Mouse (Mus musculus) MEL (cell line): ENCODE results near the gene Fbxw4. TPM values are rescaled to one million over a fixed set of nuclear protein-coding genes. Genes with fewer than 3 reads are reported as not detected.
A peak's percentile ranks its signal among the peaks of the same experiment; 100 is the strongest.

Experiments used
- DNase-seq: peaks from one replicate; pipeline ENCODE4 v3.0.0; 2011; ENCODE audit warnings: low read depth, low spot score
- H3K27ac ChIP-seq: 2 replicates; pipeline ENCODE4 v1.5.1; 2012; ENCODE audit warnings: low read depth, mild to moderate bottlenecking, control low read depth, low read length, moderate library complexity; ENCODE audit not compliant: control insufficient read depth
- H3K27me3 ChIP-seq, 2 experiments: fragments of 150-350 bp in 1 of 2; sonication (generic) in 1 of 2; 2 replicates each; pipeline ENCODE4 v1.6.1; 2012; ENCODE audit warnings: low read length in 2 of 2, mild to moderate bottlenecking in 2 of 2, improper control_type of control experiment in 1 of 2, moderate library complexity in 1 of 2; ENCODE audit not compliant: insufficient read depth in 2 of 2, control insufficient read depth in 1 of 2
- H3K36me3 ChIP-seq, 2 experiments: 2 replicates each; pipeline ENCODE4 v1.6.1; 2012 to 2014; ENCODE audit warnings: low read length in 2 of 2, improper control_type of control experiment in 1 of 2, inconsistent platforms in 1 of 2, mild to moderate bottlenecking in 1 of 2; ENCODE audit not compliant: insufficient read depth in 2 of 2, control insufficient read depth in 1 of 2
- H3K4me1 ChIP-seq, 2 experiments: fragments of 150-350 bp in 1 of 2; sonication (generic) in 1 of 2; 2 replicates each; pipeline ENCODE4 v1.6.1; 2012; ENCODE audit warnings: low read length in 2 of 2, improper control_type of control experiment in 1 of 2, mild to moderate bottlenecking in 1 of 2; ENCODE audit not compliant: insufficient read depth in 2 of 2, control insufficient read depth in 1 of 2
- H3K4me3 ChIP-seq, 2 experiments: fragments of 150-350 bp in 1 of 2; sonication (generic) in 1 of 2; 2 replicates each; pipeline ENCODE4 v1.5.1; 2012; ENCODE audit warnings: low read depth in 2 of 2, low read length in 2 of 2, mild to moderate bottlenecking in 2 of 2, moderate library complexity in 2 of 2, control low read depth in 1 of 2, improper control_type of control experiment in 1 of 2; ENCODE audit not compliant: control insufficient read depth in 1 of 2, insufficient read depth in 1 of 2
- H3K79me2 ChIP-seq: 2 replicates; pipeline ENCODE4 v1.6.1; 2012; ENCODE audit warnings: mild to moderate bottlenecking, low read length, moderate library complexity; ENCODE audit not compliant: control insufficient read depth, poor library complexity, insufficient read depth
- H3K9ac ChIP-seq: 2 replicates; pipeline ENCODE4 v1.6.1; 2012; ENCODE audit warnings: low read depth, mild to moderate bottlenecking, control low read depth, low read length, moderate library complexity; ENCODE audit not compliant: control insufficient read depth, poor library complexity, severe bottlenecking
- H3K9me3 ChIP-seq: fragments of 150-350 bp; sonication (generic); replicated peaks from 2 replicates; pipeline ENCODE4 v1.6.1; 2012; ENCODE audit warnings: mild to moderate bottlenecking, low read length, improper control_type of control experiment, moderate library complexity; ENCODE audit not compliant: insufficient read depth
- CTCF ChIP-seq, 3 experiments: IDR thresholded peaks in 2 of 3; conservative IDR thresholded peaks in 1 of 3; 2 replicates each; pipeline ENCODE4 v1.5.1; 2011 to 2012; ENCODE audit warnings: low read length in 3 of 3, low read depth in 2 of 3, mild to moderate bottlenecking in 2 of 3, improper control_type of control experiment in 1 of 3, inconsistent platforms in 1 of 3, mixed read lengths in 1 of 3, moderate library complexity in 1 of 3; ENCODE audit not compliant: control insufficient read depth in 1 of 3, insufficient read depth in 1 of 3, poor library complexity in 1 of 3, severe bottlenecking in 1 of 3
- ETS1 ChIP-seq: IDR thresholded peaks from 2 replicates; pipeline ENCODE4 v1.6.1; 2012; ENCODE audit warnings: low read depth, mild to moderate bottlenecking, inconsistent platforms, low read length, improper control_type of control experiment, moderate library complexity
- HCFC1 ChIP-seq: IDR thresholded peaks from 2 replicates; pipeline ENCODE4 v1.6.1; 2012; ENCODE audit warnings: low read depth, mild to moderate bottlenecking, inconsistent platforms, low read length, improper control_type of control experiment, moderate library complexity
- JUND ChIP-seq: IDR thresholded peaks from 2 replicates; pipeline ENCODE4 v1.6.1; 2011; ENCODE audit warnings: low read depth, mild to moderate bottlenecking, improper control_type of control experiment, low read length
- KAT2A ChIP-seq: conservative IDR thresholded peaks from 2 replicates; pipeline ENCODE4 v1.6.1; 2012; ENCODE audit warnings: low read depth, low read length, improper control_type of control experiment, inconsistent platforms
- MAFK ChIP-seq: IDR thresholded peaks from 2 replicates; pipeline ENCODE4 v1.6.1; 2011; ENCODE audit warnings: low read depth, mild to moderate bottlenecking, low read length, improper control_type of control experiment, borderline replicate concordance
- MAZ ChIP-seq: IDR thresholded peaks from 2 replicates; pipeline ENCODE4 v1.6.1; 2012; ENCODE audit warnings: low read depth, mild to moderate bottlenecking, inconsistent platforms, low read length, improper control_type of control experiment
- RAD21 ChIP-seq: IDR thresholded peaks from 2 replicates; pipeline ENCODE4 v1.6.1; 2011; ENCODE audit warnings: mild to moderate bottlenecking, low read depth, low read length, improper control_type of control experiment
- SMC3 ChIP-seq: IDR thresholded peaks from 2 replicates; pipeline ENCODE4 v1.6.1; 2011; ENCODE audit warnings: low read depth, low read length, improper control_type of control experiment
- TAL1 ChIP-seq: IDR thresholded peaks from 2 replicates; pipeline ENCODE4 v1.6.1; 2012; ENCODE audit warnings: mild to moderate bottlenecking, inconsistent platforms, low read length, moderate library complexity, mixed read lengths
- TBP ChIP-seq: IDR thresholded peaks from 2 replicates; pipeline ENCODE4 v1.8.0; 2011; ENCODE audit warnings: low read depth, low read length, improper control_type of control experiment
- UBTF ChIP-seq: IDR thresholded peaks from 2 replicates; pipeline ENCODE4 v1.6.1; 2012; ENCODE audit warnings: low read depth, mild to moderate bottlenecking, inconsistent platforms, low read length, improper control_type of control experiment, moderate library complexity, borderline replicate concordance; ENCODE audit not compliant: insufficient read depth
- USF1 ChIP-seq: IDR thresholded peaks from 2 replicates; pipeline ENCODE4 v1.6.1; 2014; ENCODE audit warnings: low read depth, mild to moderate bottlenecking, inconsistent platforms, low read length, improper control_type of control experiment, moderate library complexity
- USF2 ChIP-seq, 2 experiments: IDR thresholded peaks; 2 replicates each; pipeline ENCODE4 v1.6.1; 2011 to 2012; ENCODE audit warnings: improper control_type of control experiment in 2 of 2, low read length in 2 of 2, borderline replicate concordance in 1 of 2, inconsistent platforms in 1 of 2, low read depth in 1 of 2, mild to moderate bottlenecking in 1 of 2; ENCODE audit not compliant: insufficient read depth in 1 of 2
- ZC3H11A ChIP-seq: IDR thresholded peaks from 2 replicates; pipeline ENCODE4 v1.6.1; 2012; ENCODE audit warnings: low read depth, mild to moderate bottlenecking, inconsistent platforms, low read length, improper control_type of control experiment
- ZKSCAN1 ChIP-seq: IDR thresholded peaks from 2 replicates; pipeline ENCODE4 v1.6.1; 2012; ENCODE audit warnings: low read depth, mild to moderate bottlenecking, inconsistent platforms, low read length, improper control_type of control experiment, moderate library complexity
- polyA plus RNA-seq, 2 experiments: library from polyadenylated mRNA; stranded (reverse) in 1 of 2; unstranded in 1 of 2; fragments of >175 nt in 1 of 2; fragments of >200 nt in 1 of 2; gene quantifications; 2 replicates each; pipeline versions ENCODE4 v1.2.1 to v1.2.4; 2012; ENCODE audit warnings: low replicate concordance in 2 of 2, low read depth in 1 of 2; ENCODE audit not compliant: insufficient read length in 2 of 2, insufficient read depth in 1 of 2, missing spikeins in 1 of 2
- total RNA-seq: library from RNA; depleted of rRNA; stranded (reverse); fragments of 300-350 nt; gene quantifications from 2 replicates; pipeline ENCODE4 v1.2.3, GENCODE M21; 2012

Fbxw4 gene
- total and polyA plus RNA-seq, 3 experiments, result 12.4 to 45.3 TPM; not detected in 1

GRCm38 (mm10) chr19:45695496-45696280, 35.6 kb upstream of the Fbxw4 start:
- no peak overlapping the region for H3K27ac ChIP-seq
- H3K36me3 ChIP-seq, result no peaks in the 10 kb centered on the region
- H3K9ac ChIP-seq, result no peak overlapping the region
- H3K4me1 ChIP-seq, result no peaks in the 10 kb centered on the region
- TF ChIP-seq MAZ (no peak), USF1 (no peak), ETS1 (no peak), ZKSCAN1 (no peak), UBTF (no peak), HCFC1 (no peak), USF2 (IDR thresholded peaks at IDR 0.05; ENCODE audit: borderline replicate concordance in 1 of 2, insufficient read depth in 1 of 2, low read depth in 1 of 2, low read length in 2 of 2) (no peak), JUND (no peak), ZC3H11A (no peak), RAD21 (no peak), SMC3 (no peak), TAL1 (no peak), TBP (no peak), KAT2A (no peak), CTCF (IDR thresholded peaks at IDR 0.05 in 2 of 3, conservative IDR thresholded peaks at IDR 0.05 in 1 of 3; ENCODE audit: control insufficient read depth in 1 of 3, insufficient read depth in 1 of 3, low read depth in 2 of 3, low read length in 3 of 3, poor library complexity in 1 of 3, severe bottlenecking in 1 of 3) (no peak), MAFK (no peak)
- no peaks in the 10 kb centered on the region for H3K79me2 ChIP-seq
- H3K9me3 ChIP-seq, result no peaks in the 10 kb centered on the region
- peaks cover 9 to 11% of the 10 kb centered on the region in 2 experiments; a peak in 3 of 4 replicates for H3K27me3 ChIP-seq
- DNase-seq, result no peak
- no peak overlapping the region for H3K4me3 ChIP-seq

- Histone ChIP-seq H3K4me1 (no peaks in the 10 kb centered on the region), H3K27me3 (peaks cover 11 to 15% of the 10 kb centered on the region in 2 experiments)
- TF ChIP-seq TAL1, result no peak
- peak; percentile 18 to 57 (median 49); a peak in 5 of 6 replicates for TF ChIP-seq CTCF (IDR thresholded peaks at IDR 0.05 in 2 of 3, conservative IDR thresholded peaks at IDR 0.05 in 1 of 3; ENCODE audit: control insufficient read depth in 1 of 3, insufficient read depth in 1 of 3, low read depth in 2 of 3, low read length in 3 of 3, poor library complexity in 1 of 3, severe bottlenecking in 1 of 3)
- TF ChIP-seq, all 39 proteins: peak for 1
- H3K9ac ChIP-seq, result no peak overlapping the region
- H3K9me3 ChIP-seq, result no peaks in the 10 kb centered on the region
- H3K27ac ChIP-seq, result no peak overlapping the region
- no peak overlapping the region for H3K4me3 ChIP-seq
- DNase-seq, result peak; percentile 43
- H3K79me2 ChIP-seq, result no peaks in the 10 kb centered on the region
- H3K36me3 ChIP-seq, result no peaks in the 10 kb centered on the region
These were observed 33.9 kb upstream of the Fbxw4 start for GRCm38 (mm10) chr19:45694056-45694455.
